Mouse (Mus musculus) heart, embryonic 16.5 days (tissue): ENCODE results near the gene Rnf151. TPM values are rescaled to one million over a fixed set of nuclear protein-coding genes. Genes with fewer than 3 reads are reported as not detected.
A peak's percentile ranks its signal among the peaks of the same experiment; 100 is the strongest.

Experiments
- ATAC-seq: fragments of 200-750 bp; cut with Nextera tagmentation; replicated peaks from 2 replicates; pipeline ENCODE4 v1.8.0; 2017; ENCODE audit warnings: moderate number of reproducible peaks; ENCODE audit not compliant: insufficient read depth, low FRiP score; ENCODE audit errors: extremely low read depth
- H3K27ac ChIP-seq: fragments of 300-500 bp; sonication (generic); 2 replicates; pipeline ENCODE4 v1.5.1; 2014; ENCODE audit warnings: mild to moderate bottlenecking, low read length, control low read depth, moderate library complexity
- H3K27me3 ChIP-seq: fragments of 300-500 bp; sonication (generic); 2 replicates; pipeline ENCODE4 v1.6.1; 2014; ENCODE audit warnings: low read length, mixed read lengths; ENCODE audit not compliant: control insufficient read depth, insufficient read depth
- H3K36me3 ChIP-seq: fragments of 300-500 bp; sonication (generic); 2 replicates; pipeline ENCODE4 v1.6.1; 2014; ENCODE audit not compliant: control insufficient read depth, insufficient read depth
- H3K4me1 ChIP-seq: fragments of 300-500 bp; sonication (generic); 2 replicates; pipeline ENCODE4 v1.6.1; 2014; ENCODE audit warnings: low read length, mixed read lengths; ENCODE audit not compliant: control insufficient read depth, insufficient read depth
- H3K4me2 ChIP-seq: fragments of 300-500 bp; sonication (generic); 2 replicates; pipeline ENCODE4 v1.6.1; 2014; ENCODE audit warnings: low read depth, mild to moderate bottlenecking, control low read depth, low read length
- H3K4me3 ChIP-seq: fragments of 300-500 bp; sonication (generic); 2 replicates; pipeline ENCODE4 v1.5.1; 2014; ENCODE audit warnings: mild to moderate bottlenecking, control low read depth, low read length
- H3K9ac ChIP-seq: fragments of 300-500 bp; sonication (generic); 2 replicates; pipeline ENCODE4 v1.6.1; 2014; ENCODE audit warnings: low read length, control low read depth
- H3K9me3 ChIP-seq: fragments of 300-500 bp; sonication (generic); replicated peaks from 2 replicates; pipeline ENCODE4 v1.6.1; 2016; ENCODE audit warnings: low read length; ENCODE audit not compliant: control insufficient read depth
- whole genome bisulfite sequencing: fragments of 180-500 bp; shearing (Covaris S2); extraction: QIAGEN DNeasy Blood & Tissue Kit; methylation state at CpG from one replicate; pipeline ENCODE4 v1.1.7; 2014; 5-methylcytosine and 5-hydroxymethylcytosine counted together
- polyA plus RNA-seq: library from polyadenylated mRNA; unstranded; fragments of >200 nt; fragmentation: Nextera tagmentation; extraction: Ambion mirVana; gene quantifications from 2 replicates; pipeline ENCODE4 v1.2.1, GENCODE M21; 2015

The Rnf151 gene
- not detected in 2 replicates for polyA plus RNA-seq

- Histone ChIP-seq H3K4me3 (peak within 1 kb of the TSS; percentile 90), H3K9ac (peak within 1 kb of the TSS; percentile 95; the same call in 1 of the 2 replicates), H3K4me2 (peak within 1 kb of the TSS; percentile 69), H3K27ac (no peak within 1 kb of the TSS), H3K9me3 (no peaks in the 10 kb centered on the region), H3K27me3 (no peaks in the 10 kb centered on the region), H3K4me1 (peaks cover 23% of the 10 kb centered on the region), H3K36me3 (peaks cover 13% of the 10 kb centered on the region)
- WGBS = 84% methylated on average over 4 of the region's 4 CpGs
- ATAC-seq = no peak
Observed at GRCm38 (mm10) chr17:24717943-24718342, at the start of gene Rnf151, which contains the start of gene Rps2. Rnf151 (minus strand) TSS chr17:24718063. Rps2 (plus strand) TSS chr17:24718116.

GRCm38 (mm10) chr17:24766266-24766875 lies 48.5 kb upstream of the Rnf151 start:
- H3K4me2 ChIP-seq = no peak overlapping the region
- H3K27me3 ChIP-seq = no peaks in the 10 kb centered on the region
- H3K27ac ChIP-seq = no peak overlapping the region
- 0 out of 2 replicates have a peak, but pooled peaks cover 3% of the 10 kb centered on the region for H3K4me1 ChIP-seq
- no peak for ATAC-seq
- no peaks in the 10 kb centered on the region for H3K9me3 ChIP-seq
- 25% methylated on average over 12 of the region's 12 CpGs for WGBS
- no peak overlapping the region for H3K4me3 ChIP-seq
- H3K36me3 ChIP-seq = no peaks in the 10 kb centered on the region
- no peak overlapping the region for H3K9ac ChIP-seq

GRCm38 (mm10) chr17:24765016-24765905 lies 47.4 kb upstream of the Rnf151 start:
- WGBS = 39% methylated on average over 21 of the region's 22 CpGs
- H3K9ac ChIP-seq = no peak overlapping the region
- no peak overlapping the region for H3K27ac ChIP-seq
- H3K4me3 ChIP-seq = no peak overlapping the region
- H3K36me3 ChIP-seq = no peaks in the 10 kb centered on the region
- no peak overlapping the region for H3K4me2 ChIP-seq
- H3K4me1 ChIP-seq = 0 out of 2 replicates have a peak, but pooled peaks cover 3% of the 10 kb centered on the region
- H3K27me3 ChIP-seq = no peaks in the 10 kb centered on the region
- 0 out of 2 replicates have a peak, but pooled peaks have one; percentile 28 for ATAC-seq
- H3K9me3 ChIP-seq = no peaks in the 10 kb centered on the region

GRCm38 (mm10) chr17:24761121-24761520 lies 43.3 kb upstream of the Rnf151 start:
- Histone ChIP-seq H3K27ac (no peak overlapping the region), H3K4me1 (0 out of 2 replicates have a peak, but pooled peaks cover 3% of the 10 kb centered on the region), H3K9ac (no peak overlapping the region), H3K4me3 (no peak overlapping the region), H3K36me3 (no peaks in the 10 kb centered on the region), H3K27me3 (0 out of 2 replicates have a peak, but pooled peaks cover 2% of the 10 kb centered on the region), H3K4me2 (no peak overlapping the region), H3K9me3 (no peaks in the 10 kb centered on the region)
- no peak for ATAC-seq
- WGBS = 64% methylated on average over 5 of the region's 5 CpGs

GRCm38 (mm10) chr17:24757394-24757793 lies 39.5 kb upstream of the Rnf151 start:
- Histone ChIP-seq H3K9ac (no peak overlapping the region), H3K36me3 (no peaks in the 10 kb centered on the region), H3K4me3 (no peak overlapping the region), H3K4me1 (peaks cover 7% of the 10 kb centered on the region), H3K27me3 (peaks cover 36% of the 10 kb centered on the region), H3K27ac (no peak overlapping the region), H3K9me3 (no peaks in the 10 kb centered on the region), H3K4me2 (no peak overlapping the region)
- 91% methylated on average over 1 of the region's 1 CpGs for whole genome bisulfite sequencing
- ATAC-seq = no peak

- Histone ChIP-seq H3K27me3 (peaks cover 58% of the 10 kb centered on the region), H3K9ac (peak within 1 kb of the TSS; percentile 62), H3K9me3 (no peaks in the 10 kb centered on the region), H3K36me3 (no peaks in the 10 kb centered on the region), H3K4me2 (peak within 1 kb of the TSS; percentile 94), H3K4me3 (peak within 1 kb of the TSS; percentile 55), H3K27ac (no peak within 1 kb of the TSS), H3K4me1 (peaks cover 10% of the 10 kb centered on the region)
- under 1% methylated on average over 74 of the region's 82 CpGs for WGBS
- ATAC-seq = peak; percentile 82
Observed at GRCm38 (mm10) chr17:24752415-24753394, 34.8 kb upstream of the Rnf151 start, which contains the start of gene Hs3st6. Hs3st6 (plus strand) TSS chr17:24752988.

- no peak for ATAC-seq
- Histone ChIP-seq H3K27ac (no peak overlapping the region), H3K4me3 (no peak overlapping the region), H3K9me3 (no peaks in the 10 kb centered on the region), H3K27me3 (peaks cover 58% of the 10 kb centered on the region), H3K4me2 (no peak overlapping the region), H3K9ac (no peak overlapping the region), H3K4me1 (peaks cover 10% of the 10 kb centered on the region), H3K36me3 (no peaks in the 10 kb centered on the region)
- 9% methylated on average over 4 of the region's 4 CpGs for WGBS
Observed at GRCm38 (mm10) chr17:24751528-24751927, 33.7 kb upstream of the Rnf151 start.

- WGBS = 45% methylated on average over 4 of the region's 4 CpGs
- no peak for ATAC-seq
- no peaks in the 10 kb centered on the region for H3K9me3 ChIP-seq
Observed at GRCm38 (mm10) chr17:24746986-24747385, 29.1 kb upstream of the Rnf151 start.

More at GRCm38 (mm10) chr17:24746986-24747385, 29.1 kb upstream of the Rnf151 start:
- Histone ChIP-seq H3K36me3 (no peaks in the 10 kb centered on the region), H3K4me2 (no peak overlapping the region), H3K4me1 (no peaks in the 10 kb centered on the region), H3K27ac (no peak overlapping the region), H3K4me3 (no peak overlapping the region), H3K9ac (no peak overlapping the region), H3K27me3 (peaks cover 18% of the 10 kb centered on the region)
